Mouse (Mus musculus): Measurements from ENCODE around the gene Efnb2.

DNA sequence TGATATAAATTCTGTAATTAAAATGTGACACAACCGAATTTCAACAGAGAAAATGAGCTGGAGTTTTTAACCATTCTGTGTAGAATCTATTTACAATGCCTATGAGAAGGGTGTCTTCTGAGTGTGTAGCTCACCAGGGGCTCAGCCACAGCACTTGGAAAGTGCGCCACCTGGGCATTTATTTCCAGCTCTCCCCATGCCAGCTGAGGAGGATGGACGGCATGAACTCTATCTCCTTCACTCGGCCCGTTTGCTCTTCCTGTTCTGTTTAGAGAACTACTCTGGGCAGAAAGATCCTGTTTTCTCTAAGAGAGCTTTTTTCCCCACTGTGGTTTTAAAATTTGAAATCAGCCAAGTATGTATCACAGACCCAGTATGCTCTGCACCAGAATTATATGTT, 7.7 kb downstream of the Efnb2 start:
- TF ChIP-seq POLR2A (IDR thresholded peaks at IDR 0.05; ENCODE audit: low read depth, low read length) (no peak), CTCF (IDR thresholded peaks at IDR 0.05; ENCODE audit: extremely low read depth, insufficient read depth, insufficient read length, insufficient replicate concordance) (no peak)

Measured in spleen, adult 2 months (tissue).